Mouse (Mus musculus) regulatory T cell (primary cell): Measurements from ENCODE around the gene Sh3gl2.

Source experiments
- in situ Hi-C: fragments of 300-600 bp; cut with MboI, MseI; formaldehyde crosslinking; loops from one replicate; pipeline ENCODE4 v1.15.1; 2025; ENCODE audit warnings: high pct_unique_total_duplicates

Sh3gl2 gene

DNA sequence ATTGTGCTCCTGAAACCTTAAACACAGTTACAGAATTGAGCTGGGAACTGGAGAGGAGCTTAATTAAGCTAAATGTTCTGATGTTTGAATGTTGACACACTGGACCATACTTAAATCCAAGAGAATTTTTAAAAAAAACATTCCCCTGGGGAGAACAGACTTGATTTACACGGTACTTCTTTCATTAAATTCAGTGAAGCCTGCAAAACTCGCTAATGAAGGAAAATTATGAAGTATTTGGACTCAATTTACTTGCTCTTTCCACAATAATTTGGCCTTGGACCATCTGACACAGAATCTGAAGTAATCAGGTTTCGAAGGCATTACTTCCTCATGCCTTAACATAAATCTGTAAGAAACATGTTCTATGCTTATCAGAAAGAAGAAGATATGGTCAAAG is 408.4 kb downstream of the Sh3gl2 start:
- in situ Hi-C loops = no loop called here

GRCm38 (mm10) chr4:85618746-85619145 is 413.8 kb downstream of the Sh3gl2 start:
- in situ Hi-C loops = no loop called here

DNA sequence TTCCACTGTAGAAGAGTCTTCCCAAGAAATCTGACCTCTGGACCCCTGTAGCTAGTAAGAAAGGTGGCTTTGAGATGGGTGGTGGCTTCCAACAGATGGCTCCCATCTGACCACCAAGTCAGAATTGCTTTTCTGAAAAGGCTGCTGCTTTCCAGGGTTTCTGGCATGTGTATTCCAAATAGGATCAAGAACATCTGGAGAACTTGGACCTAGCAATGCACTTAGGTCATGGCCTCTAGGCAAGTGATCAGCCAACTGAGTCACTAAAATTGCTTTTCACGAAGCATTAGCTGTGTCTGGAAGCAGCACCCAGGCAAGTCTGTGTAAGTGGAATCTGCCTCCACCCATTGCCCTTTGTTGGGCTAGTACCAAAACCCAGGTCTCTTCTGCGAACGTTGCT is 414.3 kb downstream of the Sh3gl2 start:
- in situ Hi-C loops = no loop called here

DNA sequence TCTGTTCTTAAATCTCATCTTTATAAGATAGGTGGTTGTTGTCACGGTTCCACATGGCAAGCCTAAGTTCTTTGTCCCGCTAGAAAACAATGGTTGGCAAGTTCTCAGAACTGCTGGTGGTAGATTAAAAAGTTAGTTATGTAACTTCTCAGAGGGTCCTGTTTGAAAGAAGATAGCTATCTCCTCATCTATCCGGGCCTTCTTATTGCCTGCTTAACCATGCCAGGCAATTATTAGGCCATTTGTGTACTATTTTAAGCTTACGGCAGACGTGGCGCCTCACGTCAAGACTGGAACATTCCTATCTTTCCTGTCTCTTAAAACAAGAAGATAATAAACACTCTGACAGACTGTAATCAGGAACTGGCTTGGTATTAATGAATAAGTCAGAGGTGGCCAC is 424.5 kb downstream of the Sh3gl2 start:
- in situ Hi-C loops = no loop called here

DNA sequence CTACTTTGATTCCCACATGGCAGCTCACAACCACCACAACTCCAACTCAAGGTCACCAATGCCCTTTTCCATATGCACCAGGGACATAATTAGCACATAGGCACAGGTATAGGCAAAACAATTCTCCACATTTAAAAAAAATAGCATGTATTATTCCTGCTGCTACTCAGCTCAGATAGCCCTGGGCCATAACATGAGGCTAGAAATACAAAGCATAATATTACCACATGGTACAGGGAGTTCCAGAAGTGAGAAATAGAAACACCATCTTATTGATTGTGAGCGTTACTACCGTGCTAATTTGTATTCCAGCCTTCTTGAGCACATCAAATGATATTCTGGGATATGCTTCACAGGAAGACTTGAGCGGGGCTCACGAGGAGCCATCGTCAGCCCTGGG is 464.3 kb downstream of the Sh3gl2 start:
- in situ Hi-C loops = no loop called here

DNA sequence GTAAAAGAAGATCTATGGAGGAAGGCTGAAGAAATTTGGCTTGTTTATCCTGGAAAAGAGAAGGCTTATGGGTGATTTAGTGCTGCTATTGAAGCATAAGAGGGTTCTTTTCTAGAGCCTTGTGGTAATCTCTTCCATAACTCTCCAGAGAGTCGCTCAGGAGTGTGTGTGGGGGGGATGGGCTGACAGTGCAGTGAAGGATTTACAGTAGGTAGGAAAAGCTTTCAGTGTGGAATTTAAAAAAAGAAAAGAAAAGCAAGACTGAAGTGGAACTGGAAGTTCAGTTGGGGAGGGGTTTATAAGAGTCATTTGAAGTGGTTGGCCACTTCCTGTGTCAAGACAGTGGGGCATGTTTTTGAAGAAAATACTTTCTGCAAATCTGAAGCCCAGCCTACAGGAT is 464.8 kb downstream of the Sh3gl2 start:
- in situ Hi-C loops = no loop called here

- in situ Hi-C loops = no loop called here
Measured at GRCm38 (mm10) chr4:85672290-85672689, 467.4 kb downstream of the Sh3gl2 start.

- in situ Hi-C loops = no loop called here
Measured at GRCm38 (mm10) chr4:85677621-85678020, 472.7 kb downstream of the Sh3gl2 start.

DNA sequence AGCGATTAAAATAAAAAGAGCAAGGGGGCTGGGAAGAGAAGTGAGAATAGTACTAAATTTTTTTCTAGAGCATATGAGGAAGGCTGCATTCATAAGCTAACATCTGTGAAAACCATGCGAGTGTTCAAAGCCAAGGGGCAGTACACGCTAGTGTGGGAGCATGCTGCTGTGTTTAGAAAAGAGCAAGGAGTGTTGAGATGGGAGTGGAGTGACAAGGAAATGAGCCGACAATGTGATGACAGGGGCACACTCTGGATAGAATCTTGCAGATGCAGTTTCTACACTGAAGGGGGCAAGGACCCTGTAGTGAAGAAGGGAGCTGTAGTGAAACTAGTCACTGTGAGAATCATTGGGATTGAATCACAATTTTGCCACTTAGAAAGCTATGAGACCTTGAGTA is 481.2 kb downstream of the Sh3gl2 start:
- in situ Hi-C loops = no loop called here
